Mouse (Mus musculus): ENCODE results near the gene Gm21987. TPM values are rescaled to one million over a fixed set of nuclear protein-coding genes. Genes with fewer than 3 reads are reported as not detected.
"Not testable (repeated sequence)": the region's sequence is repeated elsewhere in the genome, so short reads cannot be mapped to it uniquely, and the experiment has no call there.

Gene Gm21987
- polyA plus RNA-seq, 1 experiment = not detected

DNA sequence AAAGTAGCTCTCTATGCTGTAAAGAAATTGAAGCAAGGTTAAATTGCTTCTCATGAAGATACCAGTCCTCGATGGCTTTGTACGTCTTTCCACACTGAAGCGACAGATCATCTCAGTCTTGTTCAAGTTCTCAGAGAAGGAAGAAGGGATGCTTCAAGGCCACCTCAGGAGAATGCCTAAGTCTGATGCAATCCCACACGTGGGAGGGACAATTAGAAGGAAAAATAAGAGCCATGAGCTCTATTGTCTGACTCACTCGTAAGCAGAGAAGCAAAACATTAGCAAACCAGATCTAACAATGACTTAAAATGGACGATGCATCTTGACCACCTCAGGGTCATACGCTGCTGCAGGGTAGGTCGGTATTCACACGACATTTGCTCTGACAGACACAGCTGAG, 28.3 kb upstream of the Gm21987 start:
- Histone ChIP-seq H3K4me3 (ENCODE audit: insufficient read depth, low read depth, low read length) (no peak overlapping the region), H3K4me1 (ENCODE audit: control insufficient read depth, insufficient read depth, low read length) (peaks cover 3% of the 10 kb centered on the region), H3K27ac (ENCODE audit: insufficient read depth, low read depth, low read length) (no peak overlapping the region)
- TF ChIP-seq CTCF (IDR thresholded peaks at IDR 0.05; ENCODE audit: insufficient read depth, low read depth, low read length) (no peak), POLR2A (IDR thresholded peaks at IDR 0.05; ENCODE audit: insufficient read depth, low read depth, low read length) (no peak)
- 53% methylated on average over 9 of the region's 9 CpGs for WGBS

DNA sequence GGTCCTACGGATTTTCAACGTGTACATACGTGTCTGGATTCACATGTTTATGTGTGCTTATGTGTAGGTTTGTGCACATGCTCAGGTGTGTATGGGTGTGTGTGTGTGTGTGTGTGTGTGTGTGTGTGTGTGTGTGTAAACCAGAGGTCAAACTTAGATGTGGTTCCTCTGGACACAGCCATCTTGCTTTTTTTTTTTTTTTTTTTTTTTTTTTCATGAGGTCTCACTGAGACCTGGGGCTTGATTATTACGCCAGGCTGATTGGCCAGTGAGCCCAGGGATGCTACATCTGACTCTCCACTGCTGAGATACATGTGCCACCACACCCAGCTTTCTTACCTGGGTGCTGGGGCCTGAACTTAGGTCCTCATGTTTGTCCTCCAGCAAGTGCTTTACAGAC, 27.8 kb upstream of the Gm21987 start:
- WGBS = 96% methylated on average over 4 of the region's 4 CpGs
- TF ChIP-seq CTCF (IDR thresholded peaks at IDR 0.05; ENCODE audit: insufficient read depth, low read depth, low read length) (no peak), POLR2A (IDR thresholded peaks at IDR 0.05; ENCODE audit: insufficient read depth, low read depth, low read length) (no peak)
- Histone ChIP-seq H3K4me3 (ENCODE audit: insufficient read depth, low read depth, low read length) (no peak overlapping the region), H3K27ac (ENCODE audit: insufficient read depth, low read depth, low read length) (no peak overlapping the region), H3K4me1 (ENCODE audit: control insufficient read depth, insufficient read depth, low read length) (peaks cover 3% of the 10 kb centered on the region)

DNA sequence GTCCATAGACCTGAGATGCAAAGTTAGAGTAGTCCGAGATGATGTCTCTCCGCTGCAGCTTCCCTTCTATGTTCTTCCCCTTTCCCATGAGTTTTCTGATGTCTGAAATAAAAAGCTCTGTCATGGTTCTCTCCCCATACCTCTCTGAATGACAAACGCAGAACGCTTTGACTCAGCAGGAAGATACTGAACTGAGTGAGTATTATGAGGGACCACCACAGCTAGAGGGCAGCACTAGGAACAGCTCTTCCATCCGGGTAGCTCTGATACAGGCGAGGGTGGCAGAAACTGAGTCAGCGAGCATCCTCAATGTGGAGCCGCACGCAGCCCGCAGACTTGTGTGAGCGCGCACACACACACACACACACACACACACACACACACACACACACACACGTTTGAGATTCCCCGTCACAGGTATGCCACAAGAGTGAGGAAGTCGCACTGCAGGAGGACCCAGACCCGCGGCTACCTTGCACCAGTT, 25.3 kb upstream of the Gm21987 start:
- TF ChIP-seq CTCF (IDR thresholded peaks at IDR 0.05; ENCODE audit: insufficient read depth, low read depth, low read length) (peak; percentile 31; the same call in 1 of the 2 replicates), POLR2A (IDR thresholded peaks at IDR 0.05; ENCODE audit: insufficient read depth, low read depth, low read length) (no peak)
- peak overlapping the region; percentile 43 for H3K4me3 ChIP-seq (ENCODE audit: insufficient read depth, low read depth, low read length)
- no peak overlapping the region for H3K27ac ChIP-seq (ENCODE audit: insufficient read depth, low read depth, low read length)
- H3K4me1 ChIP-seq (ENCODE audit: control insufficient read depth, insufficient read depth, low read length) = peaks cover 3% of the 10 kb centered on the region
- WGBS = 22% methylated on average over 17 of the region's 17 CpGs

DNA sequence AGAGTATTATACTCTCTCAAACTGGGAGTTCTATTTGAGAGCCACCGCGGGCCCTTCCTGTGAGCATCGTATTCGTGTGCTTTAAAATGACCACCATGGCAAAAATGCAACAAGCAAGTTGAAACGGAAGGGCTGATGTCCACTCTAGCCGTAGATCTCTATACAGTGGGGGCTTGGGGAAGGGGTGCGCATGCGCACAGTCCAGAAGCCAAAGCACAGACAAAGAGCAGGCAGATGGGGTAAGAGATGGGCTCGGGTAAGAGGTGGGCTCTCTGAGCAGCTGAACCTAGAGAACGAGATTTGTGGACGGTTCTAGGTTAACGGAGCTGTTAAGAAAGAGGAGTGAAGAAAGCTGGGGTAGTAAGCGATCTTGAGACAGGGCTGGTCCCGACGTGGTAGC, 22.5 kb upstream of the Gm21987 start:
- Histone ChIP-seq H3K4me1 (ENCODE audit: control insufficient read depth, insufficient read depth, low read length) (peaks cover 3% of the 10 kb centered on the region), H3K4me3 (ENCODE audit: insufficient read depth, low read depth, low read length) (no peak overlapping the region), H3K27ac (ENCODE audit: insufficient read depth, low read depth, low read length) (no peak overlapping the region)
- 93% methylated on average over 15 of the region's 15 CpGs for WGBS
- TF ChIP-seq CTCF (IDR thresholded peaks at IDR 0.05; ENCODE audit: insufficient read depth, low read depth, low read length) (no peak), POLR2A (IDR thresholded peaks at IDR 0.05; ENCODE audit: insufficient read depth, low read depth, low read length) (no peak)

DNA sequence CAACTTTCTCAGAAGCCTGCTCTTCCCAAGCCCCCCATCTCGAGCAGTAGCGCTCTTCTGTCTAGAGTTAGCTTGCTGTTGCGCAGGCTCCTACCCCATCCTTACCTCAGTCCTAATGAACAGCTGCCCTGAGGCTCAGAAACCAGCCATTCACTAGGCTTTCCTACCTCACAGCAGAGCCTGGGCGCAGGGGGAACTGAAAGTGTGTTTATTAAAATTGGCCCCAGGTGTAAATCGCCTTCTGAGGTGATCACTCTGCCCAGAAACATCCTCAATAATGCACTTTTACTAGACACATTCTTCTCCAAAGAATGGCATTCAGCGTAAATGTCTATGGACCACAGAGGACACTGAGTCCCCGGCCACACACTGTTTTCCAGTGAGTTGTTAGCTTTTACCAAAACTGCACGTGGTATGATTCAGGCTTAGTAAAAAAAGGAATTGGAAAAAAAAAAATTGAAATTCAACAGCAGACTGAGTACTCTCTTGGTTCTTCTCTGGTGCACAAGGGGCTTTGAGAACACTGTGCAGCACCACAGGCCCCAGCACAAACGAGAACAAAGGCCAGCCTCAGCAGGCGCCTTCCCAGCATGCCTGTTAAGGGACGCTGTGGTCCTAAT, 20.0 kb upstream of the Gm21987 start:
- 81% methylated on average over 11 of the region's 11 CpGs for WGBS
- Histone ChIP-seq H3K4me1 (ENCODE audit: control insufficient read depth, insufficient read depth, low read length) (no peaks in the 10 kb centered on the region), H3K4me3 (ENCODE audit: insufficient read depth, low read depth, low read length) (no peak overlapping the region), H3K27ac (ENCODE audit: insufficient read depth, low read depth, low read length) (no peak overlapping the region)
- TF ChIP-seq CTCF (IDR thresholded peaks at IDR 0.05; ENCODE audit: insufficient read depth, low read depth, low read length) = no peak

DNA sequence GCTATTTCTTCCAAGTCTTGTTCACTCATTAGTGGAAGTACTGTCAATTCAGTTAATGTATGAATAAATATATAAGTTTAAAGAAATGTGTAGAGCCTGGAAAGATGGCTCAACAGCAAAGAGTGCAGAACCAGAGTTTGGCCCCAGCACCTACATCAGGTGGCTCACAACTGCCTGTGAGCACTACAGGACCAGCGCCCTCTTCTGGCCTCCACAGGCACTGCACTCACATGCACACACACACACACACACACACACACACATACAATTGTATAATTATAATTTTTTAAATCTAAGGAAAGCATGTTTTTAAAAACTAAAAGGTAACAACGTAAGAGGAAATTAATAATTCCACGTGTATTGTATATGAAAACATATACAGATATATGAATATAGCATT, 17.5 kb upstream of the Gm21987 start:
- Histone ChIP-seq H3K27ac (ENCODE audit: insufficient read depth, low read depth, low read length) (no peak overlapping the region), H3K4me1 (ENCODE audit: control insufficient read depth, insufficient read depth, low read length) (no peaks in the 10 kb centered on the region), H3K4me3 (ENCODE audit: insufficient read depth, low read depth, low read length) (no peak overlapping the region)
- WGBS = 85% methylated on average over 3 of the region's 3 CpGs
- TF ChIP-seq POLR2A (IDR thresholded peaks at IDR 0.05; ENCODE audit: insufficient read depth, low read depth, low read length) = no peak
- TF ChIP-seq CTCF (IDR thresholded peaks at IDR 0.05; ENCODE audit: insufficient read depth, low read depth, low read length) = no peak

DNA sequence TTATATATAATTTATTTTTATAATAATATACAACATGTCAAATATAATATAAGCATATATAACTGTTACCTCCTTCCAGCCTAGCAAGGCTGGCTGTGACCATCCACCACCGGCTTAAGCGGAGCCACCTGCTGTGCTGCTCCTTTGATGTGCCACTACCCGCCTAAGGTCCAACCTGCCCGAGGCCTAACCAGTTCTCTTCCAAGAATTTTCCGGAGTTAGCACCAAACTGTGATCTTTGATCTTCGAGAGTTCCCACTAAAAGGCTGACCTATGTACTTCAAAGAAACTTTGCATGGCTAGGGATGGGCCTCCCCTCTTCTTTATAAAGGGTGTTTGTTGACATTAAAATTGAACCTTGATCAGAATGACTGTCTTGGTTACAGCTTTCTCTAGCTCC, 12.4 kb upstream of the Gm21987 start:
- TF ChIP-seq POLR2A (IDR thresholded peaks at IDR 0.05; ENCODE audit: insufficient read depth, low read depth, low read length) (no peak), CTCF (IDR thresholded peaks at IDR 0.05; ENCODE audit: insufficient read depth, low read depth, low read length) (no peak)
- Histone ChIP-seq H3K4me1 (ENCODE audit: control insufficient read depth, insufficient read depth, low read length) (no peaks in the 10 kb centered on the region), H3K4me3 (ENCODE audit: insufficient read depth, low read depth, low read length) (no peak overlapping the region), H3K27ac (ENCODE audit: insufficient read depth, low read depth, low read length) (no peak overlapping the region)
- WGBS = 61% methylated on average over 6 of the region's 6 CpGs

DNA sequence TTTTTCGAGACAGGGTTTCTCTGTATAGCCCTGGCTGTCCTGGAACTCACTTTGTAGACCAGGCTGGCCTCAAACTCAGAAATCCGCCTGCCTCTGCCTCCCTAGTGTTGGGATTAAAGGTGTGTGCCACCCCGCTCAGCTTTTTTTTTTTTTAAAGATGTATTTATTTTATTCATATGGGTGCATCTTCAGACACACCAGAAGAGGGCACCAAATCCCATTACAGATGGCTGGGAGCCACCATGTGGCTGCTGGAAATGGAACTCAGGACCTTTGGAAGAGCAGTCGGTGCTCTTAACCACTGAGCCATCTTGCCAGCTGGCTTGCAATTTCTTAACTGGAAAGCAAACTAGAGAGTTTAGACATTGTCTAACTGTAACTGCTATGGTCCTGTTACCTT, 8.8 kb upstream of the Gm21987 start:
- WGBS = 85% methylated on average over 4 of the region's 4 CpGs
- not testable (repeated sequence) for H3K27ac ChIP-seq (ENCODE audit: insufficient read depth, low read depth, low read length); H3K4me1 ChIP-seq (ENCODE audit: control insufficient read depth, insufficient read depth, low read length); H3K4me3 ChIP-seq (ENCODE audit: insufficient read depth, low read depth, low read length)

DNA sequence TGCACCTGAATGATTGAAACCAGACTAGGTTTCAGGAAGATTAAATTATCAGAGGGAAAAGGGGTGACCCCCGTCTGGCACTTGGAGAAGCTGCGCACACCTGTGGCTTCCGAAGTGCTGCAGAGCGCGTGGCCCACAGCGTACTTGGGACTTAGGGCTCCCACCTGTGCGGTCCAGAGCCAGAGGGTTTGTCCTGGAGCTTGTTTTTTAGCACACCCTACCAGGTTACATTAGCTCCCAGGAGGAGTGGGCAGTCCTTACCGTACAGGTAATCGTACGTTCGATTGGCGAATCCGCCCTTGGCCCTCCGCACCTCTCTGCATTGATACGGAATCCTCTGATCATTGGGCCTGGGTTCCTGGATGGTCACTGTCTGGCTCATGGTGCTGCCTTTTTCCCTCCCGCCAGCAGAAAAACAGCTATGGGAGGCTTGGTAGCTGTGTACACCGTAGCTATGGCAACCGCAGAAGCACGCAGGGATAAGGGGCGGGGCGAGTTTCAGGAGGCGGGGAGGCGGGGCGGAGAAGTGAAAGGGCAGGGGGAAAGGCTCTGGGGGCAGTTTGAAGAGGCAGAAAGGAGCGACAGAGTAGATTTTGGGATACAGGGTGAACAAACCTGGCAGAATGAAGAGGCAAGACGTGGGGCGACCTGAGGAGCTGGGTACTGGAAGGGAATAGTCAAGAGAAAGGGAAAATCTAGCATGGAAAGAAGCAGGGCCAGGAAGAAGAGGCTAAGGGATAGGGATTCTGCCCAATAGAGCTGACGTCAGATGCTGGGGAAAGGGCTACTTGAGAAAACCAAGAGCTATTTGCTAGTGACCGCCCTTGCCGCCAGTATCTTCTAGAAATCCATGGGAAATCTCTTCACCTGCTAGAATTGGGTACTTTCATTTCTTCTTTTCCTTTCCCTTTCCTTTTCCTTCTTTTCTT, 5.2 kb upstream of the Gm21987 start, which contains the start of gene Maats1:
Maats1 (minus strand) TSS at position 748 of the 929 bp plus-strand sequence.
- TF ChIP-seq CTCF (IDR thresholded peaks at IDR 0.05; ENCODE audit: insufficient read depth, low read depth, low read length) (no peak), POLR2A (IDR thresholded peaks at IDR 0.05; ENCODE audit: insufficient read depth, low read depth, low read length) (peak; percentile 21; the same call in 1 of the 2 replicates)
- Histone ChIP-seq H3K4me3 (ENCODE audit: insufficient read depth, low read depth, low read length) (peak within 1 kb of the TSS; percentile 56), H3K27ac (ENCODE audit: insufficient read depth, low read depth, low read length) (no peak within 1 kb of the TSS; the same call in 1 of the 2 replicates)

More for the DNA sequence above, 5.2 kb upstream of the Gm21987 start, which contains the start of gene Maats1:
- 13% methylated on average over 30 of the region's 30 CpGs for WGBS
- H3K4me1 ChIP-seq (ENCODE audit: control insufficient read depth, insufficient read depth, low read length) = peaks cover 5% of the 10 kb centered on the region
